Mouse (Mus musculus): ENCODE measurements around the gene Mustn1. TPM values are rescaled to one million over a fixed set of nuclear protein-coding genes. Genes with fewer than 3 reads are reported as not detected.
A peak's percentile ranks its signal among the peaks of the same experiment; 100 is the strongest.

The Mustn1 gene
- polyA plus RNA-seq, 1 experiment from 2014 or later = 29.2 TPM

DNA sequence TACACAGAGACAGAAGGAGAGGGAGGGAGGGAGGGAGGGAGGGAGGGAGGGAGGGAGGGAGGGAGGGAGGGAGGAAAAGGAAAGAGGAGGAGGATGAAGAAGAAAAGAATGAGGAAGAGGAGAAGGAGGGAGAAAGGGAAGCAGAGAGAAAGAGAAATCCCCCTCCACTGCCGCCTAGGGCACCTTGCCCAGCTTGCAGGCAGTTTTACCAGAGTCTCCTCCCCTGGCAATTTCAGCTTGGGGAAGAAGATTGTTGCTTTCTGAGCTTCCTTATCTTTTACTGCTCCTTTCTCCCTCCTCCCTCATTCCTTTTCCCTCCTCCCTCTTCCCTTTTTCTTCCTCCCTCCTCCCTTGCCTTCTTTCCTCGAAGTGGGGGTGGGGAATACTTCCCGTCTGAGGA is 24.0 kb downstream of the Mustn1 start:
- H3K4me3 ChIP-seq (ENCODE audit: low read depth, low read length) = no peak overlapping the region
- H3K9me3 ChIP-seq (ENCODE audit: control insufficient read depth, low read length) = no peaks in the 10 kb centered on the region
- DNase-seq (ENCODE audit: low spot score) (no peak), ATAC-seq (ENCODE audit: low FRiP score, low TSS enrichment) (no peak)
- H3K27me3 ChIP-seq (ENCODE audit: control insufficient read depth, insufficient read depth, low read length) = no peaks in the 10 kb centered on the region
- H3K27ac ChIP-seq (replicated peaks) = no peak overlapping the region
- no peaks in the 10 kb centered on the region for H3K4me1 ChIP-seq (replicated peaks; ENCODE audit: control insufficient read depth, insufficient read depth)
- H3K4me2 ChIP-seq (replicated peaks; ENCODE audit: low read depth) = no peak overlapping the region
- no peaks in the 10 kb centered on the region for H3K36me3 ChIP-seq (ENCODE audit: control insufficient read depth, insufficient read depth, low read length)
- WGBS = 58% methylated on average over 3 of the region's 3 CpGs
- TF ChIP-seq CTCF (IDR thresholded peaks at IDR 0.05; ENCODE audit: low read depth) = no peak
- no peak for TF ChIP-seq EP300 (optimal IDR thresholded peaks at IDR 0.05)
- H3K9ac ChIP-seq (ENCODE audit: low read length) = no peak overlapping the region

- Histone ChIP-seq H3K4me3 (ENCODE audit: low read depth, low read length) (no peak overlapping the region), H3K27ac (replicated peaks) (no peak overlapping the region), H3K36me3 (ENCODE audit: control insufficient read depth, insufficient read depth, low read length) (no peaks in the 10 kb centered on the region), H3K9me3 (ENCODE audit: control insufficient read depth, low read length) (no peaks in the 10 kb centered on the region), H3K4me2 (replicated peaks; ENCODE audit: low read depth) (no peak overlapping the region), H3K4me1 (replicated peaks; ENCODE audit: control insufficient read depth, insufficient read depth) (no peaks in the 10 kb centered on the region), H3K27me3 (ENCODE audit: control insufficient read depth, insufficient read depth, low read length) (no peaks in the 10 kb centered on the region), H3K9ac (ENCODE audit: low read length) (no peak overlapping the region)
- 71% methylated on average over 8 of the region's 8 CpGs for WGBS
- DNase-seq (ENCODE audit: low spot score) = no peak
- no peak for ATAC-seq (ENCODE audit: low FRiP score, low TSS enrichment)
- TF ChIP-seq CTCF (IDR thresholded peaks at IDR 0.05; ENCODE audit: low read depth) (no peak), EP300 (optimal IDR thresholded peaks at IDR 0.05) (no peak)
Observed at GRCm38 (mm10) chr14:30904307-30904706, 25.3 kb downstream of the Mustn1 start.

DNA sequence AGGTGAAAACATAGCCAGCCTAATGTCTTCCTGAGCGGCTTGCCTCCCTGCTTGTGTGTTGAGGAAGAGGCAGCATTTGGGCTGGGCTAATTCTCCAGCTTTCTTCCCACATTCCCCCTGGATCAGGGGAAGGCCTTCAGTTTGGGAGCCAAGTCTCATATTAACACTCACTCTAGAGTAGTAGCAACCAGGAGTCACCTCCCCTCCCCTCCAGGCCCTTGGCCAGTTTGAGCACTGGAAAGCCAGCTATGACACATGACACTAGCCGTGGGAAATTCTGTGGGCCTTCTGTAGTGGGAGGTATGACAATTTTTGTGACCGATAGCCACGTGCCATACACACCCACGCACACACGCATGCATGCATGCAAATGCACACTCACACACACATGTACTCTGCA is 27.0 kb downstream of the Mustn1 start:
- H3K27ac ChIP-seq (replicated peaks) = 0 out of 2 replicates have a peak overlapping the region, but pooled peaks have one; percentile 24
- ATAC-seq (ENCODE audit: low FRiP score, low TSS enrichment) (no peak), DNase-seq (ENCODE audit: low spot score) (no peak)
- no peaks in the 10 kb centered on the region for H3K27me3 ChIP-seq (ENCODE audit: control insufficient read depth, insufficient read depth, low read length)
- no peaks in the 10 kb centered on the region for H3K4me1 ChIP-seq (replicated peaks; ENCODE audit: control insufficient read depth, insufficient read depth)
- H3K4me3 ChIP-seq (ENCODE audit: low read depth, low read length) = no peak overlapping the region
- TF ChIP-seq CTCF (IDR thresholded peaks at IDR 0.05; ENCODE audit: low read depth) = no peak
- no peak for TF ChIP-seq EP300 (optimal IDR thresholded peaks at IDR 0.05)
- no peak overlapping the region for H3K4me2 ChIP-seq (replicated peaks; ENCODE audit: low read depth)
- no peak overlapping the region for H3K9ac ChIP-seq (ENCODE audit: low read length)
- H3K9me3 ChIP-seq (ENCODE audit: control insufficient read depth, low read length) = no peaks in the 10 kb centered on the region
- no peaks in the 10 kb centered on the region for H3K36me3 ChIP-seq (ENCODE audit: control insufficient read depth, insufficient read depth, low read length)
- 80% methylated on average over 6 of the region's 6 CpGs for WGBS

DNA sequence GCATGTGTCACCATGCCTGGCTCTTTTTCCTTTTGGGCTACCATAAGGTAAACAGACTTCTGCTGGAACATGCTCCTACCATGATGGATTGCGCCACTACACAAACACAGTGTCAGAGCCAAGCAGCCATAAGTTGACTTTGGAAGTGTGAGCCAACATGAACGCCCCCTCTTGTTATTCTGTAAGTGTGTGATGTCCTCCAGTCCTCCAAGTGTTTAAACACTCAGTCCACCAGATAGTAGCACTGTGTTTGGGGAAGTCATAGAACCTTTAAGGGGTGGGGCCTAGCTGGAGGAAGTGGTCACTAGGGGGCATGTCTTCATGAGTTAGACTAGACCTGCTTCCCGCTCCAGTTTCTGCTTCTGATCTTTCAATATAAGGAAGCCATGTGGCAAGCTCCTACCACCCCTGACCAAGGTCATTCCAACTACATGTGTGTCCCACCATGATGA is 28.8 kb downstream of the Mustn1 start:
- 0 out of 2 replicates have a peak overlapping the region, but pooled peaks have one; percentile 36 for H3K27ac ChIP-seq (replicated peaks)
- TF ChIP-seq EP300 (optimal IDR thresholded peaks at IDR 0.05) (no peak), CTCF (IDR thresholded peaks at IDR 0.05; ENCODE audit: low read depth) (peak; percentile 53)
- DNase-seq (ENCODE audit: low spot score) (peak; percentile 36), ATAC-seq (ENCODE audit: low FRiP score, low TSS enrichment) (peak; percentile 85)
- H3K27me3 ChIP-seq (ENCODE audit: control insufficient read depth, insufficient read depth, low read length) = no peaks in the 10 kb centered on the region
- 17% methylated on average over 3 of the region's 3 CpGs for WGBS
- no peak overlapping the region for H3K4me3 ChIP-seq (ENCODE audit: low read depth, low read length)
- no peaks in the 10 kb centered on the region for H3K4me1 ChIP-seq (replicated peaks; ENCODE audit: control insufficient read depth, insufficient read depth)
- no peaks in the 10 kb centered on the region for H3K36me3 ChIP-seq (ENCODE audit: control insufficient read depth, insufficient read depth, low read length)
- H3K9me3 ChIP-seq (ENCODE audit: control insufficient read depth, low read length) = no peaks in the 10 kb centered on the region
- H3K4me2 ChIP-seq (replicated peaks; ENCODE audit: low read depth) = no peak overlapping the region
- H3K9ac ChIP-seq (ENCODE audit: low read length) = no peak overlapping the region

GRCm38 (mm10) chr14:30911141-30911540 is 32.1 kb downstream of the Mustn1 start:
- no peak overlapping the region for H3K4me2 ChIP-seq (replicated peaks; ENCODE audit: low read depth)
- no peaks in the 10 kb centered on the region for H3K9me3 ChIP-seq (ENCODE audit: control insufficient read depth, low read length)
- 79% methylated on average over 8 of the region's 8 CpGs for WGBS
- ATAC-seq (ENCODE audit: low FRiP score, low TSS enrichment) (no peak), DNase-seq (ENCODE audit: low spot score) (no peak)
- H3K27ac ChIP-seq (replicated peaks) = no peak overlapping the region
- H3K4me1 ChIP-seq (replicated peaks; ENCODE audit: control insufficient read depth, insufficient read depth) = no peaks in the 10 kb centered on the region; the same call in 1 of the 2 replicates
- H3K36me3 ChIP-seq (ENCODE audit: control insufficient read depth, insufficient read depth, low read length) = no peaks in the 10 kb centered on the region
- no peak overlapping the region for H3K9ac ChIP-seq (ENCODE audit: low read length)
- H3K27me3 ChIP-seq (ENCODE audit: control insufficient read depth, insufficient read depth, low read length) = no peaks in the 10 kb centered on the region
- TF ChIP-seq CTCF (IDR thresholded peaks at IDR 0.05; ENCODE audit: low read depth) = no peak
- TF ChIP-seq EP300 (optimal IDR thresholded peaks at IDR 0.05) = no peak
- H3K4me3 ChIP-seq (ENCODE audit: low read depth, low read length) = no peak overlapping the region

- Histone ChIP-seq H3K27ac (replicated peaks) (no peak overlapping the region), H3K9ac (ENCODE audit: low read length) (no peak overlapping the region), H3K4me2 (replicated peaks; ENCODE audit: low read depth) (no peak overlapping the region), H3K36me3 (ENCODE audit: control insufficient read depth, insufficient read depth, low read length) (no peaks in the 10 kb centered on the region), H3K9me3 (ENCODE audit: control insufficient read depth, low read length) (no peaks in the 10 kb centered on the region), H3K4me3 (ENCODE audit: low read depth, low read length) (no peak overlapping the region), H3K4me1 (replicated peaks; ENCODE audit: control insufficient read depth, insufficient read depth) (no peaks in the 10 kb centered on the region; the same call in 1 of the 2 replicates), H3K27me3 (ENCODE audit: control insufficient read depth, insufficient read depth, low read length) (no peaks in the 10 kb centered on the region)
- TF ChIP-seq CTCF (IDR thresholded peaks at IDR 0.05; ENCODE audit: low read depth) (no peak), EP300 (optimal IDR thresholded peaks at IDR 0.05) (no peak)
- no peak for ATAC-seq (ENCODE audit: low FRiP score, low TSS enrichment)
- 76% methylated on average over 8 of the region's 8 CpGs for WGBS
- DNase-seq (ENCODE audit: low spot score) = no peak
Observed at GRCm38 (mm10) chr14:30912641-30913040, 33.6 kb downstream of the Mustn1 start.
